Mouse (Mus musculus) embryonic facial prominence, embryonic 14.5 days (tissue): Measurements from ENCODE around the gene Tfip11. TPM values are rescaled to one million over a fixed set of nuclear protein-coding genes. Genes with fewer than 3 reads are reported as not detected.

Experiments used
- ATAC-seq: fragments of 200-750 bp; cut with Nextera tagmentation; 2 replicates; pipeline ENCODE4 v1.8.0; 2017; ENCODE audit warnings: low read depth, moderate number of reproducible peaks, moderate TSS enrichment
- DNase-seq: peaks from one replicate; pipeline ENCODE4 v3.0.0-alpha.2; 2015; ENCODE audit warnings: low spot score
- H3K27ac ChIP-seq: fragments of 300-500 bp; sonication (generic); replicated peaks from 2 replicates; pipeline ENCODE4 v1.5.1; 2014; ENCODE audit warnings: low read depth, mild to moderate bottlenecking, low read length, moderate library complexity
- H3K27me3 ChIP-seq: fragments of 300-500 bp; sonication (generic); replicated peaks from 2 replicates; pipeline ENCODE4 v1.6.1; 2014; ENCODE audit warnings: low read length; ENCODE audit not compliant: control insufficient read depth, insufficient read depth
- H3K36me3 ChIP-seq: fragments of 300-500 bp; sonication (generic); 2 replicates; pipeline ENCODE4 v1.6.1; 2014; ENCODE audit warnings: low read length, mixed read lengths; ENCODE audit not compliant: control insufficient read depth, insufficient read depth
- H3K4me1 ChIP-seq: fragments of 300-500 bp; sonication (generic); 2 replicates; pipeline ENCODE4 v1.6.1; 2014; ENCODE audit warnings: antibody characterized with exemption, low read length; ENCODE audit not compliant: control insufficient read depth, insufficient read depth
- H3K4me2 ChIP-seq: fragments of 300-500 bp; sonication (generic); 2 replicates; pipeline ENCODE4 v1.6.1; 2014; ENCODE audit warnings: low read depth, mild to moderate bottlenecking, low read length, moderate library complexity, mixed read lengths
- H3K4me3 ChIP-seq: fragments of 300-500 bp; sonication (generic); 2 replicates; pipeline ENCODE4 v1.5.1; 2014; ENCODE audit warnings: low read depth, mild to moderate bottlenecking, low read length
- H3K9ac ChIP-seq: fragments of 300-500 bp; sonication (generic); 2 replicates; pipeline ENCODE4 v1.6.1; 2014; ENCODE audit warnings: low read depth, mild to moderate bottlenecking, low read length, moderate library complexity, mixed read lengths
- H3K9me3 ChIP-seq: fragments of 300-500 bp; sonication (generic); 2 replicates; pipeline ENCODE4 v1.6.1; 2016; ENCODE audit warnings: low read length; ENCODE audit not compliant: control insufficient read depth
- WGBS: fragments of 180-500 bp; shearing (Covaris S2); extraction: QIAGEN DNeasy Blood & Tissue Kit; methylation state at CpG from one replicate; pipeline ENCODE4 v1.1.7; 2014; 5-methylcytosine and 5-hydroxymethylcytosine counted together
- polyA plus RNA-seq: library from polyadenylated mRNA; unstranded; fragments of >200 nt; fragmentation: Nextera tagmentation; extraction: Ambion mirVana; gene quantifications from 2 replicates; pipeline ENCODE4 v1.2.1, GENCODE M21; 2014

Gene Tfip11
- 23.1 and 23.2 TPM in 2 replicates for polyA plus RNA-seq

DNA sequence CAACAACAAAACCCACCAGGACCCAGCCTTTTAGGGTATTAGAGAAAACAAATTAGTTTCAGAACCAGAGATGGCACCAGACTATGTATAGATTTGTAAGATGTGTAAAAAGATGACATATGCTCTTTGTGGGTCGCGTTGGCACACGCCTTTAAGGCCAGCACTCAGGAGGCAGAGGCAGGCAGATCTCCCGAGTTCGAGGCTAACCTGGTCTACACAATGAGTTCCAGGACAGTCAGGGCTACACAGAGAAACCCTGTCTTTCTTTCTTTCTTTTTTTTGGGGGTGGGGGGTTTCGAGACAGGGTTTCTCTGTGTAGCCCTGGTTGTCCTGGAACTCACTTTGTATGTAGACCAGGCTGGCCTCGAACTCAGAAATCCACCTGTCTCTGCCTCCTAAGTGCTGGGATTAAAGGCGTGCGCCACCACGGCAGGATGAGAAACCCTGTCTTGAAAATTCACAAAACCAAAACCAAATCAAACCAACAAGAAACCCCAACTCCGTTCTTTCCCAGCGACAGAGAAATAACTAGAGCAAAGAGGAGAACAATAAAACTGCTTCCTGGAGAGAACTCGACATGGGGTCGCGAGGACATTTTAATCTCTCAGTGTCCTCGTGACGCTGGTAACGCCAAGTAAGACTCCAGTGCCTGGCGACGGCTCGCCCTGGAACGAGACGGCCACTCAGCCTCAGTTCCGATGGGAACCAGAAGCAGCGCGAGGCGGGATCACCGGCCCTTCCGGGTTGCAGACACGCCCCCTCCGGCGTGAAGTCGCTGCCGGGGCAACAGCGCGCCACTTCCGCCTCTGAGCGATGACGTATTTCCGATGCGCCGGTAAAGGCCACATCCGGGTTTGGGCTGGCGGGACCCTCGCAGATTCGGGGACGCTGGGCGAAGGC is at the start of gene Tfip11:
TSS of gene Tfip11 (plus strand) at position 813 of the 900 bp plus-strand sequence.
- Histone ChIP-seq H3K4me3 (peak within 1 kb of the TSS; percentile 91), H3K9ac (peak within 1 kb of the TSS; percentile 76), H3K36me3 (peaks cover 26% of the 10 kb centered on the region), H3K27me3 (no peaks in the 10 kb centered on the region), H3K4me1 (peaks cover 13% of the 10 kb centered on the region), H3K27ac (peak within 1 kb of the TSS; percentile 78), H3K9me3 (no peaks in the 10 kb centered on the region), H3K4me2 (peak within 1 kb of the TSS; percentile 78)
- DNase-seq, result peak; percentile 96
- WGBS, result 9% methylated on average over 47 of the region's 48 CpGs
- peak; percentile 89 for ATAC-seq

DNA sequence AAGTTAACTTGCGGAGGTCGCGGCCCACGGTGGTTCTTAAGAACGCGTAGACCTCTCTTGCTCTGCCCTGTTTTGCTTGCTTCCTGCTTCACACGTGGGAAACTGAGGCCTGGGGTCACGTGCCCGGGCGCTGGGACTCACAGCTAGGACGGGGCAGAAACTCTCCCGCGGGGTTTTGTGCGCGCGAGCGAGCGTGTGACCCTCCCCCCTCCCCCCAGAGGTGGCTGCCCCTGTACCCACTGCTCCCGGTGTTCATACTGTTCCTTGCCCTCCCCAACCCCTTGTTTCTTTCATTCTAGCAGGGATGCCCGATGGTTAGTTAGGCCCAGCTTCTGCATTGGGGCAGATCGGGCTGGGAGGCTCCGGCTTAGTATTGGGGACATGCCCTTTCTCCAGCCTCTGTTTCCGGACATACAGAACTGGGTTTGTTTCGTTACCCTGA is 49.2 kb upstream of the Tfip11 start:
- no peak; the same call in 1 of the 2 replicates for ATAC-seq
- under 1% methylated on average over 15 of the region's 24 CpGs for WGBS
- Histone ChIP-seq H3K27ac (peak overlapping the region; percentile 71), H3K4me3 (peak overlapping the region; percentile 85), H3K4me2 (peak overlapping the region; percentile 88), H3K27me3 (no peaks in the 10 kb centered on the region), H3K4me1 (peaks cover 24% of the 10 kb centered on the region), H3K36me3 (no peaks in the 10 kb centered on the region), H3K9ac (peak overlapping the region; percentile 86), H3K9me3 (no peaks in the 10 kb centered on the region)
- DNase-seq, result no peak

DNA sequence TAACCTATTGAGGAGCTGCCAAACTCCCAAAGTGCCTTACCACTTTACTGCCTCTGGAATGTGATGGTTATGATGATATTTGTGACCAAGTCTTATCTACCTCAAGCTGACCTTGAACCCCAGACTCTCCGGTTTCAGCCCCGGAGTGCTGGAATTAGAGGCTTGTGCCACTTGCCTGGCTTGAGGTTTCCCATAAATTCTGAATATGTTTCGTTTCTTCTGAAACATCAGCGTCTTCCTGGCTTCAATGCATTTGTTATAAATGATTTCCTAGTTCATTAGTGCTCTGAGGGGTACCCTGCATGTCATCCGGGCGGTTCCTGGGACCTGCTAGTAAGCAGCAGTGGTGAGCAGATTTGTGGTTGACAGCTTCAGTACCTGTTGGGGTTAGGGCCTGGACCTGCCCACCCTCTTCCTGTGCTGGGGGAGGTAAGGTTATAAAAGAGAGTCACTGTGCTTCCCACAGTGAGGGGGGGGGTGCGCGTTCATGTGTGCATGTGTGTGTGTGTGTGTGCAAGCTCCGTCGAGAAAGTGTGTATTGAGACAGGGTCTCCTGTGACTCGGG is 48.2 kb upstream of the Tfip11 start:
- H3K4me2 ChIP-seq, result peak overlapping the region; percentile 88; the same call in 1 of the 2 replicates
- no peak for DNase-seq
- no peak overlapping the region for H3K27ac ChIP-seq
- H3K27me3 ChIP-seq, result no peaks in the 10 kb centered on the region
- H3K9me3 ChIP-seq, result no peaks in the 10 kb centered on the region
- WGBS, result 85% methylated on average over 11 of the region's 11 CpGs
- peaks cover 24% of the 10 kb centered on the region for H3K4me1 ChIP-seq
- no peaks in the 10 kb centered on the region for H3K36me3 ChIP-seq
- no peak overlapping the region for H3K9ac ChIP-seq
- H3K4me3 ChIP-seq, result no peak overlapping the region
- no peak for ATAC-seq

DNA sequence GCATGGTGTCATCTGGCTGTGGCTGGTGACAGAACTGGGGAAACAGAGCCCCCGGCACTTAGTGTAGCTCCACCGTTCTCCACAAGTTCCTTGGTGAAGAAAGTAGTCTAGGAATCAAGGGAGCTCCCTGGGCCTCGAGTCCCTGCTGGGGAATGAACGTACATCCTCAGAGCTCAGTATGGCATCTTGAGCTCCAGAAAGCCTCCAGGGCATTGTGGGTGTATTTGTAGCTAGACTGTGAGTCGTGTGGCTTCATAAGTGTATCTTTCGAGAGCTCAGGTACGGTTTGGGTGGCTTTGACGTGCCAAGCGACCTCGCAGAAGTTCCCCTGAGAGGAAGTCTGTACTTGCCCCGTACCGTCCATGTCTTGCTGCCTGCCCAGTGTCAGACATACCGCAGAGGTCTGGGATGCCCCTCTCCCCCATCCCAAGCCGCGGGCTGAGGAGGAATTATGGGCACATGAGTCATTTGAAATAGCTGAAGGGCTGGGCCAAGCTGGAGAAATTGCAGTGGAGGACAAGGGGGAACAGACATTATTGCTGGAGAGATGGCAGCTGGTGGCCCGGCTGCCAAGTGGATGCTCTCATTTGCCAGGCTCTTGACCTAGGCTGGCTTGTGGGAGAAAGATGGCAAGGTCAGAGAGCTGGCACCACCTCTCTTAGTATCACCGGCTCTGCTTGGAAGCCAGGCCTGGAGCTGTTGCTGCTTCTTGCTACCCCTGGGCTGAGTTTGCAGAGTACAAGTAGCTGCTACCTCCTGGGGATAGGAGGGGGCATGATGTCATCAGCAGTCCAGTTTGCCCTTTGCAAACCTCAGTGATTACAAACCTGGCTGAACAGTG is 46.8 kb upstream of the Tfip11 start:
- H3K27ac ChIP-seq, result peak overlapping the region; percentile 28; the same call in 1 of the 2 replicates
- no peak for DNase-seq
- H3K9ac ChIP-seq, result no peak overlapping the region; the same call in 1 of the 2 replicates
- 85% methylated on average over 17 of the region's 17 CpGs for WGBS
- no peak for ATAC-seq
- no peaks in the 10 kb centered on the region for H3K9me3 ChIP-seq
- H3K4me2 ChIP-seq, result no peak overlapping the region
- no peaks in the 10 kb centered on the region for H3K27me3 ChIP-seq
- H3K36me3 ChIP-seq, result no peaks in the 10 kb centered on the region
- H3K4me1 ChIP-seq, result peaks cover 24% of the 10 kb centered on the region
- no peak overlapping the region for H3K4me3 ChIP-seq

DNA sequence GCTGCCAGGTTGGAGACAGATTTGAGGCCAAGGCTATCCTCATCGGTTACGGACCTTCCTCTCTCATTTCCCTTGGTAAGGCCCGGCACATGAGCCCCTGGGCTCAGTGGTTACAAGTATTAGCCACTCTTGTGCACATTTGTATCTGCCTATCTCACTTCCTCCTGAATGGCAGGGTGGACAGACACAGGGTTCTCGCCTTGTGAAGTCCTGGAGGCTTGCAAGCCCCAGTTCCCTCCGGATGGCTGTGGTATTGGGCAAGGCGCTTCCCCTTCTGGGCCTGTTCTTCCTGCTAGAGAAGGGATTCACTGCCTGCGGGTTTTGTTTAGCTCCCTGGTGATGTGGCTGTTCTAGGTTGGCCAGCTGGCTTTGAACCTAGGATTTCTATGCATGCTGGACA is 46.0 kb upstream of the Tfip11 start:
- no peaks in the 10 kb centered on the region for H3K36me3 ChIP-seq
- no peak overlapping the region for H3K4me3 ChIP-seq
- DNase-seq (no peak), ATAC-seq (no peak)
- H3K27me3 ChIP-seq, result no peaks in the 10 kb centered on the region
- WGBS, result 90% methylated on average over 7 of the region's 7 CpGs
- H3K9me3 ChIP-seq, result no peaks in the 10 kb centered on the region
- no peak overlapping the region for H3K9ac ChIP-seq
- H3K4me1 ChIP-seq, result peaks cover 24% of the 10 kb centered on the region
- peak overlapping the region; percentile 28; the same call in 1 of the 2 replicates for H3K27ac ChIP-seq
- H3K4me2 ChIP-seq, result 0 out of 2 replicates have a peak overlapping the region, but pooled peaks have one; percentile 2

DNA sequence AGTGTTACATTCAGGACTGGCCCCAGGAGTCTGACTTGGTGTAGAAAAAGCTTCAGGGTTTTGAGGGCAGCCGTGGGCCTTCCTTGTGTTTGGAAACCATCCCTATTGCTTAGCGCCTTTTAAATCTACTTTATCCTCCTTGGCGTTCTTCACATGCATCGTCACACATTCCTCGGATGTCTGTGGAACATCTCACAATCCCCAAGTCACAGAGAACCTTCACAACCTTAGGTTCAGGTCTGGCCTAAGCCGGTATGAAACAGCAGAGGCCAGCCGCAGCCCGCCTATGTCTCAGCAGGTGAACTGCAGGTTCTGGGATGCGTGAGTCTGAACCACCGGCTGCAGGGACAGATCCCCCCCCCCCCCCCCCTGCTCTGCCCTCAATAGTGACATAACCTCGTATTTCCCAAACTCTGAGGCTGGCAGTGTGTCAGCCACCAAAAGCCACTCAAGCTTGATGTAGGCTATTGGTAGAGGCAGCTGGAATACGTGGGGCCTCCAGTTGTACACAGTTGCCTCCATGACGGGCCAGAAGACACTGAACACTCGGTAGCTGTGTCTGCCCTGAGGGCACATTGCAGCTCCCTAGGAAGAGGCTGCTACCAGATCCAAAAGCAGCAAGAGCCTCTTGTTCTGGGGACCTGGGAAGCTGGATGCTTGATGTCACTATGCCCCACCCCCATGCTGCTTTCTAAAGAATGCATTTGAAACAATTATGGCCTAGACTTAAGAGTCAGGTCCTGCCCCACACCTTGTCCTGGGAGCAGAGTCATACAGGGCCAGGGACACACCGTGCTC is 45.1 kb upstream of the Tfip11 start:
- ATAC-seq (no peak), DNase-seq (no peak)
- Histone ChIP-seq H3K4me2 (no peak overlapping the region), H3K9me3 (no peaks in the 10 kb centered on the region), H3K9ac (no peak overlapping the region), H3K4me1 (peaks cover 18% of the 10 kb centered on the region), H3K36me3 (no peaks in the 10 kb centered on the region), H3K27ac (no peak overlapping the region), H3K27me3 (no peaks in the 10 kb centered on the region), H3K4me3 (no peak overlapping the region)
- 49% methylated on average over 15 of the region's 15 CpGs for WGBS

DNA sequence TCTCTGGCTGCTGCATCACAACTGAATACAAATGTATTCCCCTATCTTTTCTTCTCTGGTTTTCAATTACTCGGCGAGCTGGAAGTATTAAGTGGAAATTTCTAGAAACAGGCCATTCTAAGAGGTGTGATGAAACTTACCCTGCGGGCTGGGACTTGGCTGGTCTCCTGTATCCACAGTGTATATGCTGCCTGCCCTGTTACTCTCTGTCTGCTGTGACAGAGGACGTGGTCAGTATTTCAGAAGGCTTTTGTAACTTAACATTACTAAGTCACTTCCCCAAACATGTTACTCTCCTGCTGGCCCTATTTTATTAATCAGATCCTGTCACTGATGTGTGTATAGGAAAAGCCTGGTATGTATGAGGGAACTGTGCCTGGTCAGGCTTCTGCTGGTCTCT is 44.5 kb upstream of the Tfip11 start:
- Histone ChIP-seq H3K36me3 (no peaks in the 10 kb centered on the region), H3K9me3 (no peaks in the 10 kb centered on the region), H3K27me3 (no peaks in the 10 kb centered on the region), H3K4me1 (peaks cover 18% of the 10 kb centered on the region), H3K9ac (no peak overlapping the region), H3K27ac (no peak overlapping the region), H3K4me3 (no peak overlapping the region), H3K4me2 (no peak overlapping the region)
- 66% methylated on average over 4 of the region's 4 CpGs for WGBS
- ATAC-seq (no peak), DNase-seq (no peak)
